Mouse (Mus musculus) frontal cortex, adult 2 months (tissue): ENCODE measurements around the gene Jsrp1. TPM values are rescaled to one million over a fixed set of nuclear protein-coding genes. Genes with fewer than 3 reads are reported as not detected.
A peak's percentile ranks its signal among the peaks of the same experiment; 100 is the strongest.

Experiments
- DNase-seq, 2 experiments: peaks; one replicate each; pipeline ENCODE4 v3.0.0; 2022; ENCODE audit warnings: low spot score in 1 of 2; ENCODE audit errors: extremely low spot score in 1 of 2
- polyA plus RNA-seq: library from polyadenylated mRNA; depleted of rRNA; stranded (reverse); fragments of >200 nt; gene quantifications from 2 replicates; pipeline ENCODE4 v1.2.3, GENCODE M21; 2012

Jsrp1 gene
- polyA plus RNA-seq, 1 experiment: 6.2 TPM

DNA sequence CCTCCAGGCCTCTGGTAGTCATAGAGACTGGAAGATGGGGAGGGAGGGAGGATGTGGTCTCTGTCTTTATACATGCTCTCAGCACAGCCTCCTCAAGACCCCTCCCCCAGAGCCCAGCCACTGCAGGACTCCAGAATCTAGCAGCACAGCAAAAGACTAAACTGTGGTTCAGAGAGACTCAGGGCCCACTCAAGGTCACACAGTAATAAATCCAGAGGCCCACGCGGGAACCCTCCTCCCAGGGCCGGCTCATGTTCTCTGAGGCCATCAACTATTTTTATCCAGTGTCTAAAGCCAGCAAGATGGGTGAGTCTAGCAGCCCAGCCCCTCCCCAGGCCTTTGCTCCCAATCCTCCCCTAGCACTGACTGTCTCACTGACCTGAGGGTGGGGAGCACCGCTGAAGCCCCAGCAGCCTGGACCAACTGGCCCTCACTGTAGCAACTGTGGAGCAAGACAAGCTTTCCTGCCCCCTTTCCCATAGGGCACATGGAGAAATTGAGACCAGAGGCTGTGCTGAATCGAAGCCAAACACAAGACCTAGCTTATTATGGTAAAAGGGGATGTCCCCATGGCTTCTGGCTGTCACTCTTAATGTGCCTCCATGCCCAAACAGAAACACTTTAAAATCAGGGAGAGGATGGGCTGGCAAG lies 782 bp downstream of the Jsrp1 start:
- no peak for DNase-seq

DNA sequence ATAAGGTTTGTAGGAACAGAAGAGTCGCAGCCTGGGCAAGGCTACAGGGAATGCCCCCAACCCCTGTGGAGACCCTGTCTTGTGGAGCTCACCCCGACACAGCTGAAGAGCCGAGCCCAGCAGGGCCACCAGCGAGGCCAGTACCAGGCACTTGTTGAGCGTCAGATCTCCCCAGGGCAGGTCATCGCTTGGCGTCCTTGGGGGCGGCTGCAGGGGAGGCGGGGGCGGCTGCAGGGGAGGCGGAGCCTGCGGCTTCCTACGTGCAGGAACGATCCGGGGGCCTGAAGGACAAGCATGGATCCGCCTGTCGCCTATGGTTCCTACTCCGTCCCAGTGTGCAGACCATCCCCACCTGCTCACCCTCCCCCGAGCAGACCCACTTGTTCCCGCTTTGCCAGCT lies 3.2 kb downstream of the Jsrp1 start:
- no peak for DNase-seq

DNA sequence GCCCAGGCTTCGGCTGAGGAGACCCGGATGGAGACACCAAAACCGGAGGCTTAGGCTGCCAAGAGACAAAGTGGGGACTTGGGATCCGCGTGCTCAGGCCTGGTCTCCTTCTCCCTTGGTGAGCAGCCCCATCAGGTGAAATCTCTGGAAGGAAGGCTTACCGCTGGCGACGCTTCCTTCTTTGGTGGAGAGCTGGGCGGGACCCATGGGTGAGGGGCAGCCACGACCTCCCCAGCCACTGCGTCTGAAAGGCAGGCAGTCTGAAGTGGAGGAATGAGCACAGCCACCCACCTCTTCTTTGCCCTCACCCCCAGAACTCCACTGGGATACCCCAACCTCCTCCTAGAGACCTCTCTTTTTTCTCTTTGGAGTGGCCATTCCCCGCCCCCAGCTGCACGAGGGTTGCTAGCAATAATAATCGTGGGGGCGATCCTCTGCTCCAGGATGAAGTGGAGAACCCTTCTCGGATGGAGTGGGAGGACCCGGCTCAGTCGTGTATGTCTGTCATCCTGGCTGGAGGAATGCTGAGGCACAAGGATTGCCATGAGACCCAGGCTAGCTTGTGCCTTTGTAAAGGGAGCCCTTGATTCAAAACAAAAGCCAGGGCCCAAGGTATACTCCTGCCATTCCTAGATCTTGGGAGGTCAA lies 4.2 kb downstream of the Jsrp1 start:
- peak in 1 of 2 experiments; percentile 65 for DNase-seq

DNA sequence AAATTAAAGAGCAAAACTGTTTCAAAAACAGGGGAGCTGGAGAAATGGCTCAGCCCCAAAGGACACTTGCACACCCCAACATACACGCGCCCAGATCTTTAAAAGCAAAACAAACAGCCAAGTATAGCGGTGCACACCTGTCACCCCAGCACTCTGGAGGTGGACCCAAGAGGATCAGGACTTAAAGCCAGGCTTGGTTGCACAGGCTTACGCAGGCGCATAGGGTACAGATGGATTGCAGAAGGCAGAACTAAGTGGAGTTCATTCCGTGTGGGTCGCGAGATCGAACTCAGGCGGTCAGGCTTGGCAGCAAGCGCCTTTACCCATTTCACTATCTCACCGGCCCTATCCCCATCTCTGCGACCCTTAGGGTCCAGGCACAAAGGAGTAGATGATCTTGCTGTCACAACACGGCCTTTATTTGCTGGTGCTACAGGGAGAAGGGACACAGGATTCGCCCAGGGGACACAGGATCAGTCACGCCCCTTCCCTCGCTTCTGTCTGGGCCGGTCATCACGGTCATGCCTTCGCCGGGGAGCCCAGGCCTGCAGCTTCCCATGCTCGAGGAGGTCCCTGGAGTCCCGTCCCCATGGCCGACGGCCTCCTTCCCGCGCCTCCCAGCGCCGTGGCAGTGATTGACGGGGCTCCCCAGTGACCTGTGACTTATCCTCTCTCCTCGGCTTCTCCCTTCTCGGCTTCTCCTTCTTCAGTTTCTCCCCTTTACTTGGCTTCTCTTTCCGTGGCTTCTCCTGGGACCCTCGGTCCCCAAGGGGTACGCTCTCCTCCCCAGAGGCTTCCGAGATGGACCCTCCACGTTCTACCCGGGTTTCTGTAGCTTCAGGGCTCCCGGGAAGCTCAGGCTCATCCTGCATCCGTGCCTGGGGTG lies 5.0 kb downstream of the Jsrp1 start:
- peak in 1 of 2 experiments; percentile 52 for DNase-seq

DNA sequence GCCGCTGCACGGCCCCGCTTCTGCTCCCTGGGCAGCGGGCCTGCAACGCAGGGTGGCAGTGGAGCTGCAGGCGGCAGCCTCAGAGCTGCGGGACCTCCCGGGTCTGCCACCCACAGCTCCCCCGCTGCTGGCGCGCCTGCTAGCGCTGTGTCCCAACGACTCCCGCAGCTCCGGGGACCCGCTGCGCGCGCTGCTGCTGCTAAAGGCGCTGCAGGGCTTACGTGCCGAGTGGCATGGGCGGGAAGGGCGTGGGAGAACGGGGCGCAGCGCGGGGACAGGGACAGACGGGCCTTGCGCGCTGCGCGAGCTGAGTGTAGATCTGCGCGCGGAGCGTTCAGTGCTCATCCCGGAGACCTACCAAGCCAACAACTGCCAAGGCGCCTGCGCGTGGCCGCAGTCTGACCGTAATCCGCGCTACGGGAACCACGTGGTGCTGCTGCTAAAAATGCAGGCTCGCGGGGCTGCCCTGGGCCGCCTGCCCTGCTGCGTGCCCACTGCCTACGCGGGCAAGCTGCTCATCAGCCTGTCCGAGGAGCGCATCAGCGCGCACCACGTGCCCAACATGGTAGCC lies 6.2 kb downstream of the Jsrp1 start:
- peak; percentile 84 to 92 for DNase-seq

DNA sequence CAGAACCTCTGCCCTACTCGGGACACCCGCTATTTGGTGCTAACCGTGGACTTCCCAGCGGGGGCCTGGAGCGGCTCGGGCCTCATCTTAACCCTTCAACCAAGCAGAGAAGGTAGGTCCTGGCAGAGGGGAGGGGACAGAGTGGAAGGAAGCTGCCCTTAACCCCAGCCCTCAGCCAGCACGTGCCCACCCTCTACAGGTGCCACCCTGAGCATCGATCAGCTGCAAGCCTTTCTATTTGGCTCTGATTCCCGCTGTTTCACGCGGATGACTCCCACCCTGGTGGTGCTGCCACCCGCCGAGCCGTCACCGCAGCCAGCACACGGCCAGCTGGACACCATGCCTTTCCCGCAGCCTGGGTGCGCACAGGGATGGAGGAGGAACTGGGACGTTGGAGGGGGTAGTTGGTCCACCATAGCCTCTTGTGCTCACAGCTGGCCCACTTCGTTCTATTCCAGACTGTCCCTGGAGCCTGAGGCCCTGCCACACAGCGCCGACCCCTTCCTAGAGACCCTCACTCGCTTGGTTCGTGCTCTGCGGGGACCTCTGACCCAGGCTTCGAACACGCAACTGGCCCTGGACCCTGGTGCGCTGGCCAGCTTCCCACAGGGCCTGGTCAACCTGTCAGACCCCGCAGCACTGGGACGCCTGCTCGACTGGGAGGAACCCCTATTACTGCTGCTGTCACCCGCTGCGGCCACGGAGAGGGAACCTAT lies 6.8 kb downstream of the Jsrp1 start:
- DNase-seq: no peak

DNA sequence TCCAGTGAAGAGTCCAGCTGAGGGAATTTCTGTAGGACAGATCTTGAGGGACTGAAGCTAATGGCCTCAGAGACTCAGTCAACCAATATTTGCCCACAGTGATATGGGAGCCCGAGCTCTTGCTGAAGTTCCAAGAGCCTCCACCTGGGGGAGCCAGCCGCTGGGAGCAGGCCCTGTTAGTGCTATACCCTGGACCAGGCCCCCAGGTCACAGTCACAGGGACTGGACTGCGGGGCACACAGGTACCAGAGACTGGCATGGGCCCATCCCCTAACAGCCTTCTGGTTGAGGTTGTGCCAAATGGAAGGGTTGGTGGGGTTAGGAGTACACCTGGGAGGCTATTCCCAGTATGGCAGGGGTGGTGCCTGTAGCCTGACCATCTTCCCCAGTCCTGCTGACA lies 7.4 kb downstream of the Jsrp1 start:
- DNase-seq: peak in 1 of 2 experiments; percentile 87

DNA sequence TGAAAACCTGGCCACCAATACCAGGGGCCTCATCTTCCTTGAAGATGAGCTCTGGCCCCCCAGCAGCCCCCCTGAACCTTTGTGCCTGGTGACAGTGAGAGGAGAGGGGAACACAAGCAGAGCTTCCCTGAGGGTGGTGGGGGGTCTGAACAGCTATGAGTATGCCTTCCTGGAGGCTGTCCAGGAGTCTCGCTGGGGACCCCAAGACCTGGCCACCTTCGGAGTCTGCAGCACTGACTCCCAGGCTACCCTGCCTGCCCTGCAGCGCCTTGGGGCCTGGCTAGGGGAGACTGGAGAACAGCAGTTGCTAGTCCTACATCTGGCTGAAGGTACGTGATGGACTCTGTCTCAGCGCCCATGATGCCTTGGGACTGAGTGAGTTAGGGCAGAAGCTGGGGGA lies 8.0 kb downstream of the Jsrp1 start:
- no peak for DNase-seq

DNA sequence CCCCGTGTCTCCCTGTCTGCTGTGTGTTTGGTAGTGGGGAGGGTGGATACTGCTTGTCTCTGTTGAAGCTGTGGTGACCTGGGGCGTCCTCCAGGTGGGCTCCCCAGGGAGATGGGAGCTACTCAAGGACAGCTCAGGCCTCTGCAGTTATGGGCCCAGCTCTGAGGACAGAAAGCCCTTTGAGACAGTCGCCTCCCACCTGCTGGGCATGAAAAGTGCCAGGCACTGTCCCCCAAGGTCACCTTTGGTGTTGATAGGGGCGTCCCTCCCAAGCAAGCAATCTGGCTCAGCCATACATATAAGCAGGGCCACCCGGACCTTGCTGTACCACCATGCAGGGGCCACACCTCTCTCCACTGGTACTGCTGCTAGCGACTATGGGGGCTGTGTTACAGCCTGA lies 8.4 kb downstream of the Jsrp1 start, which contains the start of gene Amh:
TSS of gene Amh (plus strand) at position 328 of the 400 bp plus-strand sequence.
- DNase-seq: no peak

DNA sequence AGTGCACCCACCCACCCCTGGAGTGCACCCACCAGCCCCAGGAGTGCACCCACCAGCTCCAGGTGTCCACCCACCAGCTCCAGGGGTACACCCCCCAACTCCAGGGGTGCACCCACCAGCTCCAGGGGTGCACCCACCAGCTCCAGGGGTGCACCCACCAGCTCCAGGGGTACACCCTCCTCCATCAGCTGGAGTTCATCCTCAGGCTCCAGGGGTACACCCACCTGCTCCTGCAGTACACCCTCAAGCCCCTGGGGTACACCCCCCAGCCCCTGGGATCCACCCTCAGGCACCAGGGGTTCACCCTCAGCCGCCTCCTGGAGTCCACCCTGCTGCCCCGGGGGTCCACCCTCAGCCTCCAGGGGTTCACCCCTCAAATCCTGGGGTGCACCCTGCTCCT lies 9.0 kb downstream of the Jsrp1 start:
- no peak for DNase-seq

DNA sequence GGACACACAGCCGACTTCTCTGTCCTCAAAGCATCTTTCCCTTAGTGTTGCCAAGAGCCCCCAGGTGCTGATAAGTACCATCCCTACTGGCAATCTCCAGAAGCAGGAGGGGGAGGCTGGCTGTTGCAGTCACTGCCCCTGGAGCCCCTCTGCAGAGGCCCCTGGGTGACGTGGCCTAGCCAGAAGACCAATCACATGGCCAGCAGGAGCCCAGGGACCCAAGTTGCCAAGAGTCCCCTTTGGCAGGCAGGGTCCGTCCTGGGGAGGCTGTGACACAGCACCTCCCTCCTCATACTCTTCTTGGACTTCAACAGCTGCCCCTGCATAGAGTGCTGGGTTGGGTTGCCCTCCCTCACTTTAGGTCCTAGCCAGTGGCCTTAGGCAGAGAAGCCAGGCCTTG lies 10.3 kb downstream of the Jsrp1 start:
- no peak for DNase-seq

DNA sequence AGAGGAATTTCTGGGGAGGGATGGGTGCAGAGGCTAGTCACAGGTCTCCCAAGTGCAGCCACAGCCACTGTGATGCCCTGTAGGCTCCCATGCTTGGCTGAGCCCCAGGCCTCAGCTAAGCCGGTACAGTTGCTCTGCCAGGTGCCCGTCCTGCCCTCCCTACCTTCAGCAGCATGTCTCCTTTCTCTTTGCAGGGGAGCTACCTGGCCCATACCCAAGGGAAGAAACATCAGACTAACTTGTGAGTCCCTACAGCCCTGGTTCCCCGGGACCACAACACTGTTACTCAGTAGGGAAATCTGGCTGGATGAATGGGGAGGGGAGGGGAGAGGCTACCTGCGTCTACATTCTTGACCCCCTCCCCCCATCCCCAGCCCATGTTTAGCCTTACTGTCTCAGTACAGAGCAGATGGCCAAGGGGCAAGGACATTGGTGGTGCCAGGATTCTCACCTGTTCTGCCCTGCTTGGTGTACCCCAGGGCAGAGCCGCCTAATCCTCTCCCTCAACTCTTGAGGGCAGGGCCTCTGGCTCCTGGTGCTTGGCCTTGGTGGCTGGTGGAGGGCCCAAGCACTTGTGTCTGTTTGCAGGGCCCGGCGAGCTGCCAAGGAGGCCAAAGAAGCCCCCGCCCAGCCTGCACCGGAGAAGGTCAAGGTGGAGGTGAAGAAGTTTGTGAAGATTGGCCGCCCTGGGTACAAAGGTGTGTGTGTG lies 10.9 kb downstream of the Jsrp1 start:
- DNase-seq: no peak

DNA sequence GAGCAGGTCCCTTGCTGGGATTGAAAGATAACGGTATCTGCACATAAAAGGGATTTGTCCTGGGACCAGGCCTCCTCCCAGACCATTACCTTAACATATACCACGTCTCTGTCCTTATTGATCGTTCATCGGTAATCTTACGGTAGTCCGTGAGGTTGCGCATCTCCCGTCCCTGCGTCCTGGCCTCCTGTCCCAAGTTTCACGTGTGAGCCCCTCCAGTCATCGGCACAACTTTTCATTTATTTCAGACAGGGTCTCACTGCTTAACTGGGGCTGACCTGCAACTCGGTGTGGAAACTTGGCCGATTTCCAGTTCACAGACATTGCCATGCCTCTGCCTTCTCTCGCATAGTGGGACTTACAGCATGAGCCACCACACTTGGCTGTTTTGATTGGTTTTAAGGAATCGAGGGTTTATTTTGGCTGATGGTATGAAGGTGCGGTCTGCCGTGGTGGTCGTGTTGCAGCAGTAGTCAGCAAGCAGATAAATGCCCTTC lies 14.2 kb downstream of the Jsrp1 start:
- no peak for DNase-seq

DNA sequence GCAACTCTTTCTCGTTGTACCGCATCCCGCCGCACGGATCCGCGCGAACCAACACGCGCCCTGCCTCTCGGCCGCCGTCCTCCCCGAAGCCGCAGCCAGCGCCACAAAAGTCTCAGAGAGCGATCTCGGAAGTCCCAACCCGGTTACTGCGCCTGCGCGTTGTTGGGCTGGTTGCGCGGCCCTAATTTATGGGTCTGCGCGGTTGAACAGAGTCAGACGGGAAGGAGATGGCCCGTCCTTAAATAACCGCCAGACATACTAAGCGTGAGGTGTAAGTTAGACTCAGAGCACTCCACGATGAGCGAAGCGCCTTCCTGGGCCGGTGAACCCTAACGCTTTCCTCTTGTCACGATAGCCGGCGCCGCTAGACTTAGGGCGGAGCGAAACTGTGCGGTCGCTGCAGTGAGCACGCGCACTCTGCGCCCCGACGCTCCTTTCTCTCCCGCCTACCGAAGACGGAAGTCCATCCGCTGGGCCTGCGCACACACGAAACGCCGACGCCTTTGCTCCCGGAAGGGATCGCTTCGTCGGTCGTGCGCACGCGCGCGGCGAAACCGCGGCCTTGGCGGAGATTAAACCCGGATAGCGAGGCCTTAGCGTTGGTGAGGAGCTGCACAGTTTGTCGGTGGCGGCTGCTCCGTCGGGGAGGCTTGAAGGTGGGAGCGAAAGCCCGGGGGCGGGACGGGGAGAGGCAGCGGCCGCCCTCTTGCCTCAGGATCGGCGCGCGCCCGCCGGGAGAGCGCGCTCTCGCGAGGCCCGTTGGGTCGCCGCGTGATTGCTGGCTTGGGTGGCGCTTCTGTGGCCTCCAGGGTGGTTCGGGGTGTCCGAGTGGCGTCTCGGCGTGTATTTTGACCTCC lies 14.9 kb downstream of the Jsrp1 start, which contains the start of the genes Sf3a2 and Plekhj1:
TSS of gene Sf3a2 (plus strand) at position 49 of the 857 bp plus-strand sequence.
TSS of gene Plekhj1 (minus strand) at position 477 of the 857 bp plus-strand sequence.
- peak; percentile 91 to 97 for DNase-seq

DNA sequence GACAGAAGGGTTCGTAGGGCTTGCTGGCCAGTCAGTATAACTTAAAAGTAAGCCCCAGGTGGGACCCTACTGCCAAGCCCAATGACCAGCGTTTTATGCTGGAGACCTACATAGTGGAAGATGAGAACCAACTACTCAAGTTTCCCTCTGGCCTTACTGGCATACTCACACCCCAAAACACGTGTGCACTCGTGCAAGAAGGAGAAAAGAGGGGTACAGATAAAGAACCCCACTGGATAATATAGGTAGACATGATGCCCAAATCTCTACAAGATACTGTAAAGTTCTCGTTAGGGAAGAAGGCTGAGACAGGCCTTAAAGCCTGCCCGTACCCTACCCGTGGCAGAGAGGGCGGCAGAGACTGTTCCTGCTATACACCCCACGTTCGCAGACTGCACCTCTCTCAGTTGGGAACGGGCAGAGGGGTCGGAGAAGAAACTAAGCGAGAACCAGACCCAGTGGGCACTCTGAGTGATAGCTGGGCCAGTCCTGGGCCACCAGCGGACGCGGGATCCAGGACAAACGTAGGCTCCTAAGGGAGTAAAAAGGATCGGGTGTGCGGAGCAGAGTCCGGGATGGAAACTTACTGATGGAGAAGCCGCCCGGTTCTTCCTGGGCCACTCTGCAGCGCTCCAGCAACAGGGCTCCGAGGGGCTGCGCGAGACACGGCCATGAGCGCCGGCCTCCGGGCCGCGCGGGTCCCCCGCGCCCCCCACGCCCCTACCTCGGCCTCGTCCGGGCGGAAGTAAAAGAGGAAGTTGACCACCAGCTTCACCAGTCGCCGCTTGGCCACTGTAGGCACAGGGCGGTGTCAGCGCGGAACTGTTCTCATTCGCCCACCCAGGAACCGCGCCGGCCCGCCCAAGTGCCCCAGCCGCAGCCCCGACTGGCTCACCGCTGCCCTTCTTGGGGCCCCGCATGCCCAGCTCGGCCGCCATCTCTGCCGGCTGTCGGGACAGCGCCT lies 15.8 kb downstream of the Jsrp1 start:
- no peak for DNase-seq

DNA sequence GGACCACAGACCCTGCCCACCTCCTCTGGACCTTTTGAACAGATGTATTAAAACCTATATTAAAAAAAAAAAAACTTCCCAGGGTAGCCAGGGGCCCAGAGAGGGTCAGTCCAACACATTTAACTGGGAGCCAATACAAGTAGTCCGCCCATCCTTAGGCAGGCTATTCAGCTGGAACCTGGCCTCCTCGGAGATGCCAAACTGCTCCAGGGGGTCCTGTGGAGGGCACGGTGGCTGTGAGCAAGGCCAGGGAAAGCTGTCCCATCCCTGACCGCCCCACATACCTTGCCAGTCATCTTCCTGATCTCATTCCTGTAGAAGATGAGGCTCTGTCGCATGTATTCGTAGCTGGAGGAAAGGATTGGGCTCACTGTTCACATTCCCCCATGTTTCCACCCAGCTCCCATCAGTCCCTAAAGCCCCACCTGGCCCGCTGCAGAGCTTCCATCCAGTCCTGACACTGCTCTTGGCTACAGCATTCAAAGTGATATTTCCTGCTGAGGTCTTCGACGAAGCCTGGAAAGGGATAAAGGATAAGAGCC lies 16.9 kb downstream of the Jsrp1 start:
- no peak for DNase-seq

DNA sequence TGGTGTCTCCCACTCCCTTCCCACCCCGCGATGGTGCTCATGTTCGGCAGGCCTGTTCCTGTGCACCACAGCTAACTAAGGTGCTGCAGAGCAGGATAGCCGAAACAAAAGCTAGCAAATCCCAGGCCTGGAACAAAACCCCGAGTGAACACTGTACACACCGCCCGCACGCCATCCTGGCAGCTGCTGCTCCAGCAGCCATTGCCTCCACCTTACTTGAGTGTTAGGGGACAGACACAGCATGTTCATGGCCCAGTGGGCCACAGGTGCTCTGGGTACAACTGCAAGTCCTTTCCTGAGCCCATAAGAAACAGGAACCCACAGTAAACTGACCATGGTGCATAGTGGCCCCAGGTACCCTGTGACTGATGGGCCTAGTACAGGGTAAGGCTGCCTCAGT lies 18.5 kb downstream of the Jsrp1 start:
- DNase-seq: no peak
